Mouse (Mus musculus): ENCODE measurements around the gene Fzr1.

Fzr1 gene

DNA sequence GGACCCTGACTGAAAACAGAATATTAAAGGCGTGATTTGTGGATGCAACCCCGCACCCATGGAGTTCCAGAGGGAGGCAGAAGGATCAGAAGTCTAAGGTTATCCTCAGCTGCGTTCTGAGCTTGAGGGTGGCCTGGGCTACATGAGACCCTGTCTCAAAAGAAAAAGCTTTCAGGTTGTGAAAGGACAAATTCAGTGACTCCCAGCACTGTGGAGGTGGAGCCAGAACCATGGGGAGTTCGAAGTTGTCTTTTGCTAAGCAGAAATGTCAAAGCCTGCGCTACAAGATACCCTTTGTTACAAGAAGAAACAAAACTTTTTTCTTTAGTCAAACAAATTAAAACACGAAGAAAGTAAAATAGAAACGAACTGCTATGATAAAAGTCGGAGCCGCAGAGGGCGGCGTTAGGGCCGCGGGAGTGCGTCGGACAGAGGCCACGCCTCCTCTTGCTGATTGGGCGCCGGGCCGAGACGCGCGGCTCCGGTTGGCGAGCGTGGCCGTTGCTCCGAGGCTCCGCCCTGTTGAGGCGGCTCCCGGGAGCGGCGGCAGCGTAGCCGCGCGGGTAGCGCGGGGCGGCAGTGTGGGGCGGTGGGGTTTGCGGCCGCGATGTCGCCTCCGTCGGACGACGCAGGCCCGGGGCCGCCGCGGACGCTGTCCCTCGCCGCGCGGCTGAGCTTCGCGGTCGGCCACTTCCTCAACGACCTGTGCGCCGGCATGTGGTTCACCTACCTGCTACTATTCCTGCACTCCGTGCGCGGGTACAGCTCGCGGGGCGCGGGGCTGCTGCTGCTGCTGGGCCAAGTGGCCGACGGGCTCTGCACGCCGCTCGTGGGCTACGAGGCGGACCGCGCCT, 21.1 kb downstream of the Fzr1 start, which contains the start of gene Mfsd12:
Gene Mfsd12 (plus strand): TSS at position 501 of the 854 bp plus-strand sequence.
- no peak for DNase-seq (ENCODE audit: extremely low read depth, low read depth, low spot score)

DNA sequence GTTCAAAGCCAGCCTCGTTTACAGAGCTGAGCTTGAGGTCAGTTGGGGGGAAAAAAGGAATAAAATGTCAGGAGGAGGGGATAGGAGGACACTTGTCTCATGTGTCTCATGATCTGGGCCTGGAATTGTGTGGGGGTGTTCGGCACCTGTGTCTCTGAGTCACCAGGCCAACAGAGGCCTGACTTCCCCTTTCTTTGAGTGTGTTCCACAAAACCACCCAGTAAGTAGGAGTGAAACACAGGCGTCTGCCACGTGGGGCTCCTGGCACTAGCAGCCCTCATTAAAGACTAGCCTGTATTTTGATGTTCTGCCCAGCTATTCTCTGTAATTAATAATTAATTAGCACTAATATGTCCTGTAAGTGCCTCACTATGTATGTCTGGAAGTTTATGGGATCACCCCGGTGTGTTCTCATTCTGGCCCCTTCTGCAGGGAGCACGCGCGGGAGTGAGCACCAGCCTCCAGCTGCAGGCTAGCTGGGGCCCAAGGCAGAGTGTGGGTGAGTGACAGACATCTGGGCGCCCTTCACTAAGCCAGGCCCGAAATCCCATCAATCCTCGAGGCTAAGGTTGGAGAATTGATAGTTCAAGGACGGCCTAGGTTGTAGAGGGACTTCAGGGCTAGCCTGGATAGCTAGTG, 21.8 kb downstream of the Fzr1 start:
- no peak for DNase-seq (ENCODE audit: extremely low read depth, low read depth, low spot score)

DNA sequence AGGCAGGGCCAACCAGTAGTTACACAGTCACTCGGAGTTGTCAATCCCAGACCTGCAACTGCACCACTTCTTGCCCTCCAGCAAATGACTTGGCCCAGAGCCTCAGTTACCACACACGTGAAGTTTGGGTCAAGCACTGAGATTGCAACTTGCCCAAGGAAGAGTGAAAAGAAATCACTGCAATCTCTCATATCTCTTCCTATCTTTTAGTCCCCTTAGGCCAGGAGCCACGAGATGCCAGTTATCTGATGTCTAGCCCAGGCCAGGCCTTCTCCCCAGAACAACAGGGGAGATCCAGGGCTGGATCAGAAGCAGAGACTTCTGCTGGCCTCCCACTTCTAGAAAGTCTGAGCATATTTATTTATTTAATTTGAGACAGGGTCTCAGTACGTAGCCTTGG, 22.8 kb downstream of the Fzr1 start:
- DNase-seq (ENCODE audit: extremely low read depth, low read depth, low spot score), result no peak

DNA sequence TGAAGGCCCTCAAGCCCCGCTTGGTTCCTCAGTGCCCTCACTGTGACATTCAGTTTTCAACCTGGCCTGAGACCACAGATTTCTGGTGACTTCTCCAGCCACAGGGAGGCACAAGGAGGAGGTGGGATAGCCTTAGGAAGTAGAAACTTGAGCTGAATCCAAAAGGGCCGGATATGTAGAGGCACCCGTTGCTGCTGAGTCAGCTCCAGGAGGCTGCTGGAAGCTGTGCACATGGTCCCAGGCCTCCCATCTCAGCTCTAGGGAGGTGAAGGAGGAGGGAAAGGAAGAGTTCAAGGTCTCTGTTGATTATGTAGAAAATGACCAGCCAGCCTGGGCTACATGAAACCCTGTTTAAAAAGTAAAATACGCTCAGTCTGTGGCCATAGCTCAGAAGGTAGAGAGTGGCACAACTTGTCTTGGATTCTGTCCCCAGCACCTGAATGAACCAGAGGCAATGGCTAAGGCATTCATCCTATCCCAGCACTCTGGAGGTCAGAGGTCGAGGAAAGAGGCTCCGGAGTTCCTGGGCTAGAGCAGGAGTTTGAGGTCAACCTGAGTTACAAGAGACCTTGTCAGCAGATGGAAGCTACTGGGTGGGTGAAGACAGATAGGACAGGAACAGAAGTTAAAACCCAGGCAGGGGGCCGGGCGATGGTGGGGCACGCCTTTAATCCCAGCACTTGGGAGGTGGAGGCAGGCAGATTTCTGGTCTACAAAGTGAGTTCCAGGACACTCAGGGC, 23.4 kb downstream of the Fzr1 start:
- no peak for DNase-seq (ENCODE audit: extremely low read depth, low read depth, low spot score)

DNA sequence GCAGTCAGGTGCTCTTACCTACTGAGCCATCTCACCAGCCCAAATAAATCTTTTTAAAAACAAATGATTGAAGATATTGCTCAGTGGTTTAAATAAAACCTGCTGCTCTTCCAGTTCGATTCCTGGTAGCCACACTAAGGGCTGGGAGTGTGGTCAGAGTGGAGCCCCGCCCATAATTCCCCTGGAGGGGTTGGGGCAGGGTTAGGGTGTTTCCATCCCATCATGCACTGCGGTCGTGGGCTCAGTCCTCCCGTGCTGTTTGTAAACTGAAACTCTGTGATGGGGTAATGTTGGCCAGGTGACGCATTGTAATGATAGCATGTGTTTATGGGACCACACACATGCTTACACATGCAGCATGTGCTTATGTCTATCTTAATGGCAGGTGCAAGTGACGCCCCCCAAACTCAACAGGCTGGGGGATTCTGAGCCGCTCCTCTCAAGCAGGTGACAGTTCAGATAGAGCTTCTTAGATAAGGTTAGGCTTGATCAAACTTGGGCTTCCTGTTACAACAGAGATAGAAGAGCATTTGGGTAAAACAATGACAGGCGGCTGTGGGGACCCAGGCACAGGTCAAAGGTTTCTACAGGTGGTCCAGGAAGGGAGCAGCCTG, 26.5 kb downstream of the Fzr1 start:
- no peak for DNase-seq (ENCODE audit: extremely low read depth, low read depth, low spot score)

DNA sequence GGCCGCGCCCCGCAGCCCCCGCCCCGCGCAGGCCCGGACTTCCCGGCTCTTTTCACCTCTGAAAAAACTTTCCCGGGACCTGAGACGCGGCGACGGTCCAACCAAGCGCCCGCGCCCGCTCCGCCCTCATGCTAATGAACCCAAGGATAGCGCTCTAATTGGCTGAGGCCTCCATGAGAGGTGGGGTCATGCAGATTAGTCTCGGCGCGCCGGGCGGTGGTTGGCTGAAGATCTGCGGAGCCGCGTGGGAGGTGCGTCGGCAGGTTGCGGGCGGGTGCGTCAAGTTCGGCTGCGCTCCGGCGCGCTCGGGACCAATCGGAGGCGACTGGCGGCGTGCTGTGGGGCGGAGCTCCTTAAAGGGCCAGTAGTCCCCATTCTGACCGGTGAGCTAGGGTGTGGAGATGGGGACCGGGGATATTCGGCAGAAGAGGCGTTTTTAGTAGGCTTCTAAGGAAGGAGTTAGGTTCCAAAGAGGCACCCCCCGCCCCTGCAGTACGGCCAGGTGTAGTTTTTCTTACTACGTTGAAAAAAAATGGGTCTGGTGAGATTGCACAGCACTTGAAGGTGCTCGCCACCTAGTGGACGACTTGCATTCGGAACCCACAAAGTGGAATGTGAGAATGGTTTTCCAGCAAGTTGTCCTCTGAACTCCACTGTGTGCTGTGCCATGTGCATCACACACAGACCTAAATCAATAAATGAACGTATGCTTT, 27.8 kb downstream of the Fzr1 start, which contains the start of gene Hmg20b:
Gene Hmg20b (minus strand): TSS at position 130 of the 713 bp plus-strand sequence.
- peak; percentile 84 for DNase-seq (ENCODE audit: extremely low read depth, low read depth, low spot score)

DNA sequence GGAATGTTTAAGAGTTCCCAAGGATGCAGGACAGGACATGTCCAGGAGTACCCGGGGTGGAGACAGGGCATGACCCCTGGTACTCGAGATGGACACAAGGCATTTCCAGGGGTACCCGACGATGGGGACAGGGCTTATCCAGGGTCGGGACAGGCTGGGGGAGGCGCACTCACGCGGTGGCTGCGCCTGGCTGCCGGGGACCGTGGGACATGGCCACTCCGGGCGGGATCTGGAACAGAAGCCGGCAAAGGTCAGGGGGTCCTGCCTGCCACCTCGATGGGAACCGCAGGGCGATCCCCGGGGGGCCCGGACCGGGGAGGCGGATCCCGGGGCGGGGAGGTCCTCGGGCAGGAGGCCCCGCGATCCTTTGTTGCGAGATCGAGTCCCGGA, 28.4 kb downstream of the Fzr1 start:
- DNase-seq (ENCODE audit: extremely low read depth, low read depth, low spot score), result no peak

DNA sequence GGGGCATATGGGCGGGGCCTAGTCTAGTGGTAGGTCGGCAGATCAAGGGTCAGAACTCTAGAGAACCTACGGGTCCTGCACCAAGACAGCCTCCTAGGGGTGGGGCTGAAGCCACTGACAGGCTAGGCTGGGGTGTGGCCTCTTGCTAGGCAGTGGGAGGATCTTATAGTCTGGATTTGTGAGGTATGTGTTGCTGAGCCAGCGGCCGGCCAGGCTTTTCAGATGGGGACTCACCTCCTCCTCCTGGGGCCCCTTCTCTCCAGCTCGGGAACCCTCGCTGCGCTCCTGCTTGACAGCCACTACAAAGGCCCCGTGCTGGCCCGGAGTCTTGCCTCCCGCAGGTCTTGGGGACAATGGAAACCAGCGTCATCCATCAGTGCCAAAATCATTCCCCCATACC, 29.2 kb downstream of the Fzr1 start:
- DNase-seq (ENCODE audit: extremely low read depth, low read depth, low spot score), result no peak

DNA sequence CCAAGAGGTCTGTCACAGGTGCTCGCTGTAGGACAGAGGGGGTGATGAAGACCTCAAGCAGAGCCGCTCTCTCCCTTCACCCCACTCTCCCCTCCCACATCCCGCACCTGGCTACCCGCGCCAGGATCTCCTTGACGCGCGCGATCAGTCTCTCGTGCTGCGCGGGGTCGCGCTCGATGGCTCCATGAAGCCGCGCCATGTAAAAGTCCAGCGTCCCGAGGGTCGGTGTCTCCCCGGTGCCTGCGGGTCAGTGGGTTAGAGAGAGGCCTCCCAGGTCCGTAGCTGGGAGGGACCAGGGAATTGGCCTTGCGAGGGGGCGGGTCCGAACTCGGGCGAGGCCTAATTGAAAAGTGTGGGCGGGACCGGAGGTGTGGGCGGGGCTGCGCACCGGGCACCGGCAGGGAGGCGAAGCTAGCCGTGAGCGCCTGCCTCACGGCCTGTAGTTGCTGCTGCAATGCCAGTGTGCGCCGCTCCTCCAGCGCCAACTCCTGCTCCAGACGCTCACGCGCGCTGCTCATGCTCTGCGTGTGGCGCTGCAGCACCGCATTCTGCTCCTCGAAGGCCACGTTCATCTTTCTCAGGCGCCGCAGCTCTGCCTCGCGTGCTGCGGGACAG, 31.8 kb downstream of the Fzr1 start:
- DNase-seq (ENCODE audit: extremely low read depth, low read depth, low spot score), result no peak

DNA sequence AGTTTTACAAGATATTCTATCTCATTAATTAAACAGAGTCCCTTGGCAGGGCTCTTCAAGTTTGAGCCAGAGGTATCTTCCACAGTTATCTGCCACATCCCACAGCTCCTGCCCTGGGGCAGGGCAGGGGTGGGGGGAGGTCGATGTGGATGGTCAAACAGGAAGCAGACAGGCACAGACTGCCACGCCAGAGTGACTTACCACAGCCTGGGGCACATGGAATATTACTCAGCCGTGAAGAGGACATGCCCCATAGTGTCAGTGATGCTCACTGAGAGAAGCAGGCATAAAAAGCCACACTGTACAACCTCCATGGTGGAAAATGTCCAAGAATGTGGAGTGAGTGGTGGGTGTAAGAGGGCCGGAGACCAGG, 33.2 kb downstream of the Fzr1 start:
- no peak for DNase-seq (ENCODE audit: extremely low read depth, low read depth, low spot score)

DNA sequence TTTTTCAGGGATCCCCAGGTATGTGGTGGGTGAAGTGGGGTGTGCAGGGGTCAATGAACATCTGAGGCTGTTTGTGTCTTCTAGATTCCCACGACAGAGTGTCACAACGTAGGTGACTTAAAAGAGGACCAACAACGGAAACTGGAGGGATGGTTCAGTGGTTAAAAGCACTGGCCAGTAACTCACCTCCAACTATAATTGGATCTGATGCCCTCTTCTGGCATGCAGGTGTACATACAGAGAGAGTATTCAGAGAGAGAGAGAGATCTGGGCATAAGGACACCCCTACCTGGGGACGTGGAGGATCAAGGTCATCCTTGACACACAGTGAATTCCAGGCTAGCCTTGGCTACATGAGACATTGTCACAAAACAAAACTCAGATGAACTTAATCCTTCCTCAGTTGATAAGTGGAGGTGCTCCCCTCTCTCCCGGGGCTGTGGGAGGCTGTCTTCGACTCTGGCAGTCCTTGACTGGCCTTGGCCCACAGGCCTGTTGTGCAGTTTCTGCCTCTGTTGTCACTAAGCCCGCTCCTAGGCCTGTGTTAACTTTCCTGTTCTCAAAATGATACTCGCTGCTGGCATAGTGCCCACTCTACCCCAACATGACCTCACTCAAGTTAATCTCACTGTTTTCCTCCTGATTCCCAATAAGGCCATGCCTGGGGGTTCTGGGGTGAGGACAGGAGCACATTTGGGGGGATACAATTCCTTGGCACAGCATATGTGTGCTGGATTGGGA, 33.7 kb downstream of the Fzr1 start:
- DNase-seq (ENCODE audit: extremely low read depth, low read depth, low spot score), result no peak

DNA sequence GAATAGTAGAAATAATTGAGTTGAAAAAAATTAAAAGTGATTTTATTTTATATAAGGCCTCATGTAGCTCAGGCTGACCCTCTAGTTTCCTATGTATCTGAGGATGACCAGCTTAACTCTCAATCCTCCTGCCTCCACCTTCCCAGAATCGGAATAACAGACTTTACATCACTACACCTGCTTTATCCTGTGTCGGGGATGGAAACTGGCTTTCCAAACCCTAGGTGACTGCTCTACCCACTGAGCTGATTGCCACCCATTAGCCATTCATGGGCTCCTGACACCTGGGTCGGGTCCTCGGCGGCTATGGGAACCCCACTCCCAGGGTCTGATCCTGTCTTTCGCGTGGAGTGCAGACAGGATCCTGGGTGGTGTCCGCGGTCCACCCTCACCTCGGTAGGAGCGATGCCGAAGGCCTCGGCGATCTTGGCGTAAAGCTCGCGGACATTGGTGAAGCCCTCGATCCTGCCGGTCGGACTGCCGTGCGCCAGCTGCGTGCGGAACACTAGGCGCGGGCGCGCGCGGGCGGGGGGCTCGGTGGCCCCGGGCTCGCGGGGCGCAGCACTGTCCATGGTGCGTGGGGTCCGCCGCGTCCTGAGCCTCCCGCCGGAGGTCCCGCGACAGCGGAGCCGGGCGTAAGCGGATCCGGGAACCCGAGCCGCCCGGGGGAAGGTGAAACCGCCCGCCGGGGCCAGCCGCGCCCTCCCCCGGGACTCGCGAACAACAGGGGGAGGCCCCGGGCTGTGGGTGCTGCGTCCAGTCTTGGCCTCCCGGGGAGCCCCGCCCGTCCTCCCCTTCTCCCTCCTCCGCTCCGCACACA, 35.4 kb downstream of the Fzr1 start, which contains the start of gene Gipc3:
Gene Gipc3 (minus strand): TSS at position 581 of the 820 bp plus-strand sequence.
- no peak for DNase-seq (ENCODE audit: extremely low read depth, low read depth, low spot score)

DNA sequence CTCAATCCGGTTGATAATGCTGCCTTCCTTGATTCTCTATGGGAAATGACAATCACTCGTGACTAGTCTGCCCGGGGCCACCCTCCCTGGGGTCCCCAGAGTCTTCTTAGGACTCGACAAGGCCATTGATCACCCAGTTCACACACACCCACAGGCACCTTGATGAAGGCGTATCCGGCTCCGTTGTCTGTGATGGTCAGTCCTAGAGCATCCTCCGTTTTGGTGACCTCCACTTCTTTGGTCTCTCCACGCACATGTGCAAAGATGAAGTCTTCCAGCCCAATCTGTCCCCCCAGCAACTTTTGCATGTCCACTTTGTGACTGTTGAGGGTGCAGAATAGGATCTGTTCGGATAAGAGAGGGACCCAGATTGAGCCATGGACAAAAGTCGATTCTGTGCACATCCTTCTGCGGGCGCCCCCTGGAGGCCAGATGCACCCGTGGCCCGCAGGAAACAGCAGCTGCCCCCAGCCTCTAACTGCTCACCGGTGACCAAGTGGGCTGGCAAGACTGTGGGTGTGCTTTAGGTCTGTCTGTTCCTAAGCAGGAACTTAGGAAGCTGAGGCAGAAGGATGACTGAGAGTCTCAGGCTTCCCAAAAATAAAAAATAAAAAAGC, 36.9 kb downstream of the Fzr1 start:
- DNase-seq (ENCODE audit: extremely low read depth, low read depth, low spot score), result no peak

DNA sequence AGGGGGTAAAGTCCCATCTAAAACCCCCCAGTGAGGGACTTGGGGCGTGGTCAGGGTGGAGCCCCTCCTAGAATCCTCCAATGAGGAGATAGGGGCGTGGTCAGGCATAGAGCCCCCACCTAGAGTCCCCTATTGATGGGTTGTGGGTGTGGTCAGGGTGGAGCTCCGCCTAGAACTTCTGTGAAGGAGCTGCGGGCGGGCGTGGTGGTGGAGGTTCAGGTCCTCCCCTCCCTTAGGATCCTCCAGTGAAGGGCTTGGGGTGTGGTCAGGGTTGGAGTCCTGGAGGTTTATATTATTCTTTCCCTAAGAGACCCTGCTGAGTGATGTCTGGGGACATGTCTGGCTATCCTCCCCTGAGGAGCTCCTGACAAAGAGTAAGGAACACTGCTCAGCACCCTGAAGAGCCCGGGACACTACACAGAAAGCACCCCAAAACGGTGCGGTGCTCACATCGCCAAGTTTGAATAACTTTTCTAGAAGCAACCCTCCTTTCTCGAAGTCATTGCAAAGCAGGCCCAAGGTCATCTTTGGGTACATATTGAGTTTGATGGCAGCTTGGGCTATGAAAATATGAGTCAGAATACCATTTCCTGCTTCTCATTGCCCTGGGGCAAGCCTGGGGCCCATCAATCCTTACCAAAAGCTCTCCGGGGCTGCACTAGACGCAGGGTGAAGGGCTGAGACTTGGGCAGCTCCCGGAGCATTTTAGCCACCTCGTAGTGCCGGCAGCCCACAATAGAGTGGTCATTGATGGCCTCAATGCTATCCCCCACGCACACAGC, 37.6 kb downstream of the Fzr1 start:
- no peak for DNase-seq (ENCODE audit: extremely low read depth, low read depth, low spot score)

DNA sequence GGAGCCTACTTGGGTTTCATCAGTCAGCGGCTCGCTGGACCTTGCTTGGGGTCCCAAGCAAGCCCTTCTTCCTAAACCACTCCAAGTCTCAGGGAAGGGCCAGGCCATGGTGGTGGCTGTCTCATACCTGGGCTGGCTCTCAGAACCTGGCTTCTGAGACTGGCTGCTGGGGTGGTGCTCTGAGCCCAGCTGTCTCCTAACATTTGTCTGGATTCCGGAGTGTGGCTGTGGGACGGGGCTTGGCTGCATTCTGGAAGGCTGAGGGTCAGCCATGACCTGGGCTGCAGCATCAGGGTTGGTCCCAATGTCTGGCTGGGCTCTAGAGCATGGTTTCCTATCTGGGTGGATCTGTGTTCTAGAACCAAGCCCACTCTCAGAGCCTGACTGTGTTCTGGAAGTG, 41.8 kb downstream of the Fzr1 start:
- DNase-seq (ENCODE audit: extremely low read depth, low read depth, low spot score), result no peak

DNA sequence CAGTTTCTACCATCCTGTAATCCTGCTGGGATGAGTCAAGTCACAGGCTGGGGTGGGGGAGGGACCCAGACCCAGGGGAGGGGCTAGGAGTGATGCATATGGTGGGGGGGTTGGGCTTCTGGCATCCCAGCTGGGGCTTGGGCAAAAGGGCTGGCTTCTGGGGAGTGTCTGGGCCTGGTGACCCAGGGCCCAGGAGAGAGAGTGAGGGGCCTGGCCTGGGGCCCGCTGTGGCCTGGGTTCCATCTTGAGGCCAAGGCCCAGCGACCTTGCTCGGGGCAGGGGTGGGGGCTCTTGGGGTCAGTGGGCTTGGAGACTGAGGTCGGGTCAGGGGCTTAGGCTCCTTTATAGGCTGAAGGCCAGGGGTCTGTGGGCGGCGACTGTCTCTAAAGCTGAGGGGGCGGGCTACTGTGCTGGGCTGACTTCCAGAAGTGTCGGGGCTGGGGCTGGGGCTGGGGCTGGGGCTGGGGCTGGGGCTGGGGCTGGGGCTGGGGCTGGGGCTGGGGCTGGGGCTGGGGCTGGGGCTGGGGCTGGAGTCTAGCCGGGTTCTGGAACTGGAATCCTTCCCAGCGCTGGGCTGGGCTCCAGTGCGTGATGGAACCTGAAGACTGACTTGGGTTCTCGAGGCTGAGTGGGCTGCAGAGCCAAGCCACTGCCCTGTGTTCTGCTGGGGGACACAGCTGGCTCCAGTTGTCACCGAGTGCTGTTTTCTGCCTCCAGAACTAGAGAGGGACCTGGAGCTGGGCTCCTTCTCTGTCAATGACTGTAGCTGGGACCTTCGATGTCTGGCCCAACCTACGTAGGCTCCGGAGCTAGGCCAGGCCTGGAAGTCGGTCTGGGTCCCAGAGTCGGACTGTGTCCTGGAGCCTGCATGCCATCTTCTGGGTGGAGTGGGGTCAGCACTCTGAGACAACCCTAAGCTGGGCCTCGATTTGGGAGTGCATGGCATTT, 42.6 kb downstream of the Fzr1 start:
- no peak for DNase-seq (ENCODE audit: extremely low read depth, low read depth, low spot score)

Measured in fat pad, adult 2 months (tissue).